Mouse (Mus musculus) bone marrow macrophage, adult 2 months (primary cell): ENCODE results near the gene Acbd7.

Source experiments
- CTCF ChIP-seq: IDR thresholded peaks from 2 replicates; pipeline ENCODE4 v1.5.1; 2012; ENCODE audit warnings: low read depth, mild to moderate bottlenecking, low read length, moderate library complexity
- POLR2A ChIP-seq: IDR thresholded peaks from 2 replicates; pipeline ENCODE4 v1.6.1; 2012; ENCODE audit warnings: mild to moderate bottlenecking, low read depth, low read length, borderline replicate concordance

GRCm38 (mm10) chr2:3356311-3356710 lies 20.3 kb downstream of the Acbd7 start:
- TF ChIP-seq CTCF: no peak
- TF ChIP-seq POLR2A: no peak
